In genomic region chr19:33227004-33227403, GRCm38 (mm10) we compare ENCODE assay signal across 8 mouse cellular contexts.
DNase-seq lines count a peak whose midpoint lies in the region; ATAC-seq lines count a peak whose summit lies in the region.

No protein-coding gene starts in this region.

- peaks cover 31% of the 10 kb centered on the region for H3K4me1 ChIP-seq in kidney, embryonic 16.5 days (ENCODE audit: insufficient read depth, low read length)
- H3K4me1 ChIP-seq in liver, embryonic 11.5 days (replicated peaks; ENCODE audit: control insufficient read depth, insufficient read depth, low read length) = peaks cover 8% of the 10 kb centered on the region

- no peak overlapping the region for H3K27ac ChIP-seq in kidney, embryonic 16.5 days (ENCODE audit: low read length)
- no peak overlapping the region for H3K27ac ChIP-seq in liver, embryonic 11.5 days (ENCODE audit: low read depth, low read length)

- ATAC-seq in kidney, embryonic 16.5 days (ENCODE audit: low FRiP score, low TSS enrichment) = peak; percentile 86; the same call in 1 of the 2 replicates
- ATAC-seq in liver, embryonic 11.5 days (replicated peaks; ENCODE audit: low FRiP score) = peak; percentile 63; the same call in 1 of the 2 replicates

- 3% methylated on average over 3 of the region's 3 CpGs for WGBS in kidney, embryonic 16.5 days
- WGBS in liver, embryonic 11.5 days = 7% methylated on average over 3 of the region's 3 CpGs

- no peaks in the 10 kb centered on the region for H3K36me3 ChIP-seq in kidney, embryonic 16.5 days (ENCODE audit: insufficient read depth, low read length)
- no peaks in the 10 kb centered on the region for H3K36me3 ChIP-seq in liver, embryonic 11.5 days (ENCODE audit: control insufficient read depth, insufficient read depth, low read length)
- no peaks in the 10 kb centered on the region for H3K36me3 ChIP-seq in splenic B cell, adult 2 months (ENCODE audit: control insufficient read depth, insufficient read depth, low read length, poor library complexity, severe bottlenecking)

- no peaks in the 10 kb centered on the region for H3K9me3 ChIP-seq in kidney, embryonic 16.5 days (ENCODE audit: low read length)
- H3K9me3 ChIP-seq in liver, embryonic 11.5 days (ENCODE audit: control insufficient read depth, low read length) = no peaks in the 10 kb centered on the region

- no peaks in the 10 kb centered on the region for H3K27me3 ChIP-seq in kidney, embryonic 16.5 days (ENCODE audit: insufficient read depth, low read length)
- H3K27me3 ChIP-seq in liver, embryonic 11.5 days (replicated peaks; ENCODE audit: control insufficient read depth, insufficient read depth, low read length) = no peaks in the 10 kb centered on the region
- H3K27me3 ChIP-seq in splenic B cell, adult 2 months (ENCODE audit: control insufficient read depth, insufficient read depth, low read length, poor library complexity, severe bottlenecking) = no peaks in the 10 kb centered on the region

- H3K4me3 ChIP-seq in kidney, embryonic 16.5 days (ENCODE audit: low read length) = no peak overlapping the region
- H3K4me3 ChIP-seq in liver, embryonic 11.5 days (ENCODE audit: low read depth, low read length) = no peak overlapping the region

- H3K4me2 ChIP-seq in kidney, embryonic 16.5 days (replicated peaks; ENCODE audit: low read depth, low read length) = no peak overlapping the region
- no peak overlapping the region for H3K4me2 ChIP-seq in liver, embryonic 11.5 days

- no peak overlapping the region for H3K9ac ChIP-seq in kidney, embryonic 16.5 days (replicated peaks; ENCODE audit: low read length)
- no peak overlapping the region for H3K9ac ChIP-seq in liver, embryonic 11.5 days (ENCODE audit: low read depth, low read length)

- DNase-seq in urinary bladder, postnatal 14 days (ENCODE audit: low spot score) = peak; percentile 71
- DNase-seq in urinary bladder, postnatal 10 days (ENCODE audit: low spot score) = no peak
- DNase-seq in cerebellum, postnatal 14 days = peak; percentile 88
- peak; percentile 22 to 60 for DNase-seq in gastrocnemius, postnatal 4 days (ENCODE audit: low spot score in 2 of 2)
- peak; percentile 38 for DNase-seq in liver, embryonic 11.5 days (ENCODE audit: low spot score)
- peak; percentile 68 to 80 for DNase-seq in natural killer cell, adult 2 months (ENCODE audit: low spot score in 2 of 2)
- DNase-seq in splenic B cell, adult 2 months (ENCODE audit: low read depth, low spot score) = peak; percentile 89
